ENCODE assay signal across 16 mouse cellular contexts in the genomic region with DNA sequence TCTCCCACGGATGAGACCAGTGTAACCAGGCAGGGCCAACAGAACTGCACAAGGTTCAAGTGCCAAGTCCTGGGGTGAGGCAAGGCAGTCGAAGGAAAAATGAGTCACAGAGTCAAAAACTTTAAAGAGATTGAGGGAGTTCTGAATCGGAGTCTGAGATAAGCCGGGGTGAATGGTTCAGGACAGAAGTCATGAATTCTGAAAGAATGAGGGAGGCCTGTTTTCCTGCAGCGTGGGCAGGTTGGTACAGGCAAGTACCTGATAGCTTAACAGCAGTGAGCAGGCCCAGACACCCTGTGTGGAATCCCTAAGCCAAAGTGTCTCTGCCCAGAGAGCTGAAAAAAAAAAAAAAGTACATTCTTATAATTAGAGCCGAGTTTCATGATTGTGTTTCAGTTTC. TPM values are rescaled to one million over a fixed set of nuclear protein-coding genes. Genes with fewer than 3 reads are reported as not detected.
"Had no signal": no experiment of that assay in that cellular context is flagged by ENCODE, and none has a peak within 500 bp of the region (broad histone marks: within the 10 kb centered on the region; RNA-seq: fewer than 3 reads in every experiment).

No protein-coding gene starts in this region.

- H3K9me3 ChIP-seq: kidney, embryonic 15.5 days; limb, embryonic 13.5 days; midbrain, embryonic 10.5 days; neural tube, embryonic 15.5 days had no signal

- H3K36me3 ChIP-seq: kidney, embryonic 15.5 days; limb, embryonic 13.5 days; midbrain, embryonic 10.5 days; neural tube, embryonic 15.5 days had no signal

- H3K27ac ChIP-seq: kidney, embryonic 15.5 days; limb, embryonic 13.5 days; liver, embryonic 14.5 days; midbrain, embryonic 10.5 days; neural tube, embryonic 15.5 days had no signal

- DNase-seq: kidney, adult 2 months; kidney, postnatal 14 days; left cerebral cortex, postnatal 4 days; lung, adult 18-20 months; lung, postnatal 4 days; midbrain, embryonic 14.5 days; right cerebral cortex, adult 18-20 months; right cerebral cortex, postnatal 25 days; thymus, adult 18-20 months; thymus, postnatal 14 days had no signal

- H3K27me3 ChIP-seq: neural tube, embryonic 15.5 days had no signal

- H3K4me1 ChIP-seq: kidney, embryonic 15.5 days; limb, embryonic 13.5 days; midbrain, embryonic 10.5 days; neural tube, embryonic 15.5 days had no signal

- H3K4me3 ChIP-seq: kidney, embryonic 15.5 days; limb, embryonic 13.5 days; midbrain, embryonic 10.5 days; myocyte; neural tube, embryonic 15.5 days had no signal

RNA-seq across cellular contexts. Expression of a gene that starts 17.0 kb away (rescaled TPM):
- polyA plus RNA-seq: myocyte had no signal
